Mouse (Mus musculus) T-helper 17 cell (primary cell): ENCODE measurements at regions not wholly inside any gene's neighbourhood (a gene's known extent, or its start where the extent isn't known, plus 50 kb on each side); places are given as distances from the start of the nearest gene placed in this dataset.

Source experiments
- in situ Hi-C, 2 experiments: fragments of 300-600 bp; cut with MboI, MseI; formaldehyde crosslinking; loops; 1 replicate in 1 of 2; 2 replicates in 1 of 2; pipeline ENCODE4 v1.15.1; 2025; ENCODE audit warnings: high pct_unique_total_duplicates in 2 of 2

GRCm38 (mm10) chr4:33552856-33553255, 242.7 kb downstream of the Rngtt start:
- in situ Hi-C loops: loop anchor here (10.0 to 25.0 kb wide), 3 partner anchors 152 to 684 kb away; no protein-coding TSS in a partner anchor

GRCm38 (mm10) chr4:33554606-33555005, 244.5 kb downstream of the Rngtt start:
- in situ Hi-C loops: loop anchor here (10.0 to 25.0 kb wide), 3 partner anchors 150 to 683 kb away; no protein-coding TSS in a partner anchor

GRCm38 (mm10) chr4:33555231-33555933, 245.3 kb downstream of the Rngtt start:
- in situ Hi-C loops: loop anchor here (10.0 to 25.0 kb wide), 3 partner anchors 149 to 682 kb away; no protein-coding TSS in a partner anchor

GRCm38 (mm10) chr4:33555966-33556365, 245.9 kb downstream of the Rngtt start:
- in situ Hi-C loops: loop anchor here (10.0 to 25.0 kb wide), 3 partner anchors 149 to 681 kb away; no protein-coding TSS in a partner anchor

GRCm38 (mm10) chr4:33556661-33557540, 246.8 kb downstream of the Rngtt start:
- in situ Hi-C loops: loop anchor here (10.0 to 25.0 kb wide), 3 partner anchors 148 to 680 kb away; no protein-coding TSS in a partner anchor

GRCm38 (mm10) chr4:33570274-33570673, 260.2 kb downstream of the Rngtt start:
- in situ Hi-C loops: loop anchor here in 1 of 2 experiments (25.0 kb wide), 1 partner anchor 667 kb away; no protein-coding TSS in a partner anchor

- in situ Hi-C loops: loop anchor here in 1 of 2 experiments (25.0 kb wide), 1 partner anchor 666 kb away; no protein-coding TSS in a partner anchor
Measured at GRCm38 (mm10) chr4:33571351-33571750, 261.2 kb downstream of the Rngtt start.

GRCm38 (mm10) chr4:33577631-33578030, 267.5 kb downstream of the Rngtt start:
- in situ Hi-C loops: loop anchor here in 1 of 2 experiments (25.0 kb wide), 1 partner anchor 1015 kb away; no protein-coding TSS in a partner anchor

GRCm38 (mm10) chr4:33580491-33580890, 270.4 kb downstream of the Rngtt start:
- in situ Hi-C loops: loop anchor here in 1 of 2 experiments (25.0 kb wide), 1 partner anchor 1018 kb away; no protein-coding TSS in a partner anchor

GRCm38 (mm10) chr4:33581180-33581591, 271.1 kb downstream of the Rngtt start:
- in situ Hi-C loops: loop anchor here in 1 of 2 experiments (25.0 kb wide), 1 partner anchor 1019 kb away; no protein-coding TSS in a partner anchor

- in situ Hi-C loops: loop anchor here in 1 of 2 experiments (25.0 kb wide), 1 partner anchor 1020 kb away; no protein-coding TSS in a partner anchor
Measured at GRCm38 (mm10) chr4:33581766-33582525, 271.8 kb downstream of the Rngtt start.

- in situ Hi-C loops: loop anchor here in 1 of 2 experiments (25.0 kb wide), 1 partner anchor 1021 kb away; no protein-coding TSS in a partner anchor
Measured at GRCm38 (mm10) chr4:33582986-33583720, 273.0 kb downstream of the Rngtt start.

GRCm38 (mm10) chr4:33583979-33584907, 274.1 kb downstream of the Rngtt start:
- in situ Hi-C loops: loop anchor here in 1 of 2 experiments (25.0 kb wide), 1 partner anchor 1022 kb away; no protein-coding TSS in a partner anchor

- in situ Hi-C loops: loop anchor here (5.0 to 25.0 kb wide), 2 partner anchors 339 to 1024 kb away; no protein-coding TSS in a partner anchor
Measured at GRCm38 (mm10) chr4:33585821-33586220, 275.7 kb downstream of the Rngtt start.

GRCm38 (mm10) chr4:33586290-33586614, 276.1 kb downstream of the Rngtt start:
- in situ Hi-C loops: loop anchor here (5.0 to 25.0 kb wide), 2 partner anchors 339 to 1024 kb away; no protein-coding TSS in a partner anchor

GRCm38 (mm10) chr4:33586615-33587451, 276.7 kb downstream of the Rngtt start:
- in situ Hi-C loops: loop anchor here (5.0 to 25.0 kb wide), 2 partner anchors 340 to 1025 kb away; no protein-coding TSS in a partner anchor

- in situ Hi-C loops: loop anchor here (5.0 to 25.0 kb wide), 2 partner anchors 340 to 1025 kb away; no protein-coding TSS in a partner anchor
Measured at GRCm38 (mm10) chr4:33587666-33588065, 277.6 kb downstream of the Rngtt start.
